Mouse (Mus musculus) ES-Bruce4 (cell line): Measurements from ENCODE around the gene Kif13a.

ENCODE experiments used
- CTCF ChIP-seq: IDR thresholded peaks from one replicate; pipeline ENCODE4 v1.8.1; 2011; ENCODE audit warnings: low read depth, low read length
- POLR2A ChIP-seq: IDR thresholded peaks from one replicate; pipeline ENCODE4 v1.8.1; 2011; ENCODE audit warnings: low read length; ENCODE audit not compliant: insufficient read depth

DNA sequence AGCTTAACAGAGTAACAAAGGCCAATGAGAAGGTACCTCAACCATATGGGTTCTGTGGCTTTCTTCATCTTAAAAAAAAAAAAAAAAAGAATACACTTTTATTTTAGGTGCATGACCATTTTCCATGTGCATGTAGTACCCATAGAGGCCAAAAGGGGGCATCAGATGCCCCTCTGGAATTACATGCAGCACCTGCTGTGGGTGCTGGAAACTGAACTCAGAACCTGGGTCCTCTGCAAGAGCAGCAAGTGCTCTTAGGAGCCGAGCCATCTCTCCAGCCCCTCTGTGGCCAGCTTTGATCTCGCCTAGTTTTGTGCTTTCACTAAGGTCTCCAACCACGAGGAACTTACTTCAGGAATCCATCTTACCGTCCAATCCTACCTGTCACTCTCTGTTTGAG is 77.2 kb downstream of the Kif13a start:
- peak; percentile 25 for TF ChIP-seq CTCF
- TF ChIP-seq POLR2A, result no peak
